Mouse (Mus musculus): Measurements from ENCODE around the gene Mxi1. TPM values are rescaled to one million over a fixed set of nuclear protein-coding genes. Genes with fewer than 3 reads are reported as not detected.

Mxi1 gene
- total RNA-seq, 1 experiment = 20.1 TPM

DNA sequence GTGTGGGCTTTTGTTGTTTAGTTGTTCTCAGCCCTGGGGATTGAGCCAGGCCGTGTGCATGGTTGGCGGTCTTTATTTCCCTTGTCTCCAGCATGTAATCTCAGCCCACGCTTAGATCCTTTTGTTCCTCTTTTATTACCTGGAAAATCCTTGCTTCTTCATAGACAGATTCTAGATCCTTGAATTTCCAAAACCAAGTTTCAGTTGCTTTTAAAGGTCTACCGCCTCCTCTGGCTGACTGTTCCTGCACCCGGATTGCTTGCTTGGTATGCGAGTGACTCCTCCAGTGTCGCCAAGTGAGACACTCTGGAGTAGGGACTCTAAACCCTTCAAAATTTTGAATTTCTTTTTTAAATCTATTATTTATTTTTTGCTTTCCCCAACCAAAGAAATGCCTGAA is 56.6 kb downstream of the Mxi1 start:
- no peak for TF ChIP-seq MAFK (IDR thresholded peaks at IDR 0.05; ENCODE audit: insufficient read depth, low read depth, low read length)
- no peak for TF ChIP-seq ZNF384 (IDR thresholded peaks at IDR 0.05; ENCODE audit: low read depth, low read length)
- TF ChIP-seq ZC3H11A (IDR thresholded peaks at IDR 0.05; ENCODE audit: borderline replicate concordance, low read depth, low read length) = no peak
- TF ChIP-seq CHD2 (IDR thresholded peaks at IDR 0.05; ENCODE audit: low read depth, low read length) = no peak
- no peak for TF ChIP-seq HCFC1 (IDR thresholded peaks at IDR 0.05; ENCODE audit: borderline replicate concordance, insufficient read depth, low read length)
- in situ Hi-C loops (cut with MboI; ENCODE audit: low sequenced_read_pairs in 2 of 2, unreplicated experiment in 2 of 2) = loop anchor here in 1 of 2 experiments (10.0 kb wide), 1 partner anchor 122 kb away; no protein-coding TSS in a partner anchor
- Histone ChIP-seq H3K4me3 (ENCODE audit: insufficient read depth in 1 of 2, low read depth in 1 of 2, low read length in 2 of 2, poor library complexity in 1 of 2, severe bottlenecking in 1 of 2) (no peak overlapping the region), H3K36me3 (ENCODE audit: control insufficient read depth, insufficient read depth, low read length, poor library complexity, severe bottlenecking) (peaks cover 2% of the 10 kb centered on the region; the same call in 1 of the 2 replicates), H3K4me1 (ENCODE audit: control insufficient read depth in 2 of 2, insufficient read depth in 2 of 2, low read length in 2 of 2, poor library complexity in 1 of 2) (peaks cover 0 to 9% of the 10 kb centered on the region in 2 experiments; a peak in 2 of 4 replicates), H3K9ac (ENCODE audit: insufficient read depth, low read depth, low read length, poor library complexity, severe bottlenecking) (no peak overlapping the region), H3K9me3 (ENCODE audit: control insufficient read depth, insufficient read depth, low read depth, low read length) (no peaks in the 10 kb centered on the region), H3K27ac (ENCODE audit: insufficient read depth, low read depth, low read length, poor library complexity, severe bottlenecking) (no peak overlapping the region)
- no peak for DNase-seq (ENCODE audit: low read depth, low spot score)

DNA sequence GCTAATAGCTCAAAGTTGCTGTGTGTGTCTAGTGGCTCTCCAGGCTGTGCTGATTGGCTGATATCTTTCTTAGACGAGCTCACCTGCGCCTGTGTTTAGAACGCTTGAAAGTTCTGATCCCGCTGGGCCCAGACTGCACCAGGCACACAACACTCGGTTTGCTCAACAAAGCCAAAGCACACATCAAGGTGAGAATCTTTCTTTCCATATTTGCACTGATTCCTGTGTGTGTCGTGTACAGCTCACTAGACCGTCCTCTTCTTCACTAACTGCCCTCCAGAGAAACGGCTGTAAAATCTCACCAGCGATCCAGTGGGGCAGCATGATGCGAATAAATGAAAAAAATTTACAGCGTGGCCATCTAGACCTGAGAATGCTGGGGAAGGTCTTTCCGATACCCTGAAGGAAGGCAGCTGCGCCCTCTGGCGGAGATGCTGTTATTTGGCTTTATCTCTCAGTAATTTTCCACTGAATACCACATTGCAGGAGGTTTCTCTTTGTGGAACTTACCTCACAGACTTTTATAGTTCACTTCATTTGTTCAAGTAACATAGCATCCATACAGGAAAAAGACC is 59.2 kb downstream of the Mxi1 start:
- TF ChIP-seq CHD2 (IDR thresholded peaks at IDR 0.05; ENCODE audit: low read depth, low read length) = no peak
- no peak for TF ChIP-seq MAFK (IDR thresholded peaks at IDR 0.05; ENCODE audit: insufficient read depth, low read depth, low read length)
- peak; percentile 67; the same call in 1 of the 2 replicates for TF ChIP-seq ZC3H11A (IDR thresholded peaks at IDR 0.05; ENCODE audit: borderline replicate concordance, low read depth, low read length)
- TF ChIP-seq ZNF384 (IDR thresholded peaks at IDR 0.05; ENCODE audit: low read depth, low read length) = 0 out of 2 replicates have a peak, but pooled peaks have one; percentile 33
- no peak for TF ChIP-seq HCFC1 (IDR thresholded peaks at IDR 0.05; ENCODE audit: borderline replicate concordance, insufficient read depth, low read length)
- peak overlapping the region; percentile 55; the same call in 1 of the 2 replicates for H3K9ac ChIP-seq (ENCODE audit: insufficient read depth, low read depth, low read length, poor library complexity, severe bottlenecking)
- no peak overlapping the region for H3K27ac ChIP-seq (ENCODE audit: insufficient read depth, low read depth, low read length, poor library complexity, severe bottlenecking)
- H3K4me3 ChIP-seq (ENCODE audit: insufficient read depth in 1 of 2, low read depth in 1 of 2, low read length in 2 of 2, poor library complexity in 1 of 2, severe bottlenecking in 1 of 2) = peak overlapping the region in 1 of 2 experiments; percentile 29; a peak in 2 of 4 replicates
- DNase-seq (ENCODE audit: low read depth, low spot score) = peak; percentile 89
- peaks cover 0 to 11% of the 10 kb centered on the region in 2 experiments; a peak in 2 of 4 replicates for H3K4me1 ChIP-seq (ENCODE audit: control insufficient read depth in 2 of 2, insufficient read depth in 2 of 2, low read length in 2 of 2, poor library complexity in 1 of 2)
- no peaks in the 10 kb centered on the region for H3K9me3 ChIP-seq (ENCODE audit: control insufficient read depth, insufficient read depth, low read depth, low read length)
- peaks cover 4% of the 10 kb centered on the region; the same call in 1 of the 2 replicates for H3K36me3 ChIP-seq (ENCODE audit: control insufficient read depth, insufficient read depth, low read length, poor library complexity, severe bottlenecking)
- in situ Hi-C loops (cut with MboI; ENCODE audit: low sequenced_read_pairs in 2 of 2, unreplicated experiment in 2 of 2) = loop anchor here in 1 of 2 experiments (10.0 kb wide), 1 partner anchor 125 kb away; no protein-coding TSS in a partner anchor

DNA sequence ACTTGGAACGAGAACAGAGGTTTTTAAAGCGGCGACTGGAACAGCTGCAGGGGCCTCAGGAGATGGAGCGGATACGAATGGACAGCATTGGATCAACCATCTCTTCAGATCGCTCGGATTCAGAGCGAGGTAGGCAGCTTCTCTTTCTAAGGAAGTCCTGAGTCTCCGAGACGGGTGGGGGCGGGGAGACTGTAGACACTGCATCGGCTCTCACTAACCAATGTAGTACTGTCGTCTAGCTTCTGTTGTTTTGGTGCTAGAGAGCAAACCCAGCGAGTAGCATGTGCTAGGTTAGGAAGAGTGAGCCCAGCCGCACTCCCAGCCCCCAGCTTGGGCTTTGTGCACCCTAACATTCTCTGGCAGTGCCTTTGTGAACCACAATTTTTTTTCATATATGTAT is 59.9 kb downstream of the Mxi1 start:
- H3K36me3 ChIP-seq (ENCODE audit: control insufficient read depth, insufficient read depth, low read length, poor library complexity, severe bottlenecking) = peaks cover 6% of the 10 kb centered on the region

GRCm38 (mm10) chr19:53371666-53372065 is 61.3 kb downstream of the Mxi1 start, which contains the start of gene Gm10197:
Gene Gm10197, minus strand, starts transcription at chr19:53371766.
- no peak within 1 kb of the TSS for H3K27ac ChIP-seq (ENCODE audit: insufficient read depth, low read depth, low read length, poor library complexity, severe bottlenecking)
- in situ Hi-C loops (cut with MboI; ENCODE audit: low sequenced_read_pairs in 2 of 2, unreplicated experiment in 2 of 2) = no loop called here

More for the DNA sequence above, 59.9 kb downstream of the Mxi1 start:
- TF ChIP-seq ZNF384 (IDR thresholded peaks at IDR 0.05; ENCODE audit: low read depth, low read length) (no peak), MAFK (IDR thresholded peaks at IDR 0.05; ENCODE audit: insufficient read depth, low read depth, low read length) (no peak), HCFC1 (IDR thresholded peaks at IDR 0.05; ENCODE audit: borderline replicate concordance, insufficient read depth, low read length) (no peak), ZC3H11A (IDR thresholded peaks at IDR 0.05; ENCODE audit: borderline replicate concordance, low read depth, low read length) (no peak), CHD2 (IDR thresholded peaks at IDR 0.05; ENCODE audit: low read depth, low read length) (no peak)
- Histone ChIP-seq H3K4me1 (ENCODE audit: control insufficient read depth in 2 of 2, insufficient read depth in 2 of 2, low read length in 2 of 2, poor library complexity in 1 of 2) (peaks cover 0 to 11% of the 10 kb centered on the region in 2 experiments; a peak in 2 of 4 replicates), H3K9me3 (ENCODE audit: control insufficient read depth, insufficient read depth, low read depth, low read length) (no peaks in the 10 kb centered on the region), H3K4me3 (ENCODE audit: insufficient read depth in 1 of 2, low read depth in 1 of 2, low read length in 2 of 2, poor library complexity in 1 of 2, severe bottlenecking in 1 of 2) (no peak overlapping the region), H3K9ac (ENCODE audit: insufficient read depth, low read depth, low read length, poor library complexity, severe bottlenecking) (peak overlapping the region; percentile 4; the same call in 1 of the 2 replicates), H3K27ac (ENCODE audit: insufficient read depth, low read depth, low read length, poor library complexity, severe bottlenecking) (no peak overlapping the region)
- no peak for DNase-seq (ENCODE audit: low read depth, low spot score)
- in situ Hi-C loops (cut with MboI; ENCODE audit: low sequenced_read_pairs in 2 of 2, unreplicated experiment in 2 of 2) = no loop called here

More at GRCm38 (mm10) chr19:53371666-53372065, 61.3 kb downstream of the Mxi1 start, which contains the start of gene Gm10197:
- Histone ChIP-seq H3K9ac (ENCODE audit: insufficient read depth, low read depth, low read length, poor library complexity, severe bottlenecking) (no peak within 1 kb of the TSS), H3K9me3 (ENCODE audit: control insufficient read depth, insufficient read depth, low read depth, low read length) (no peaks in the 10 kb centered on the region), H3K36me3 (ENCODE audit: control insufficient read depth, insufficient read depth, low read length, poor library complexity, severe bottlenecking) (peaks cover 10% of the 10 kb centered on the region), H3K4me3 (ENCODE audit: insufficient read depth in 1 of 2, low read depth in 1 of 2, low read length in 2 of 2, poor library complexity in 1 of 2, severe bottlenecking in 1 of 2) (no peak within 1 kb of the TSS), H3K4me1 (ENCODE audit: control insufficient read depth in 2 of 2, insufficient read depth in 2 of 2, low read length in 2 of 2, poor library complexity in 1 of 2) (peaks cover 0 to 11% of the 10 kb centered on the region in 2 experiments; a peak in 2 of 4 replicates)
- DNase-seq (ENCODE audit: low read depth, low spot score) = no peak
- TF ChIP-seq ZC3H11A (IDR thresholded peaks at IDR 0.05; ENCODE audit: borderline replicate concordance, low read depth, low read length) = no peak
- TF ChIP-seq MAFK (IDR thresholded peaks at IDR 0.05; ENCODE audit: insufficient read depth, low read depth, low read length) = no peak
- TF ChIP-seq ZNF384 (IDR thresholded peaks at IDR 0.05; ENCODE audit: low read depth, low read length) = no peak
- TF ChIP-seq HCFC1 (IDR thresholded peaks at IDR 0.05; ENCODE audit: borderline replicate concordance, insufficient read depth, low read length) = no peak
- no peak for TF ChIP-seq CHD2 (IDR thresholded peaks at IDR 0.05; ENCODE audit: low read depth, low read length)

Measured in ES-E14 (cell line).